Mouse (Mus musculus) erythroblast, embryonic 14.5 days (primary cell): ENCODE measurements around the gene Slc22a12.

Experiments
- GATA1 ChIP-seq: IDR thresholded peaks from 2 replicates; pipeline ENCODE4 v1.6.1; 2012; ENCODE audit warnings: low read length, inconsistent platforms, mixed read lengths
- TAL1 ChIP-seq: IDR thresholded peaks from 3 replicates; pipeline ENCODE4 v1.6.1; 2012; ENCODE audit warnings: low read length, inconsistent platforms, mixed read lengths

DNA sequence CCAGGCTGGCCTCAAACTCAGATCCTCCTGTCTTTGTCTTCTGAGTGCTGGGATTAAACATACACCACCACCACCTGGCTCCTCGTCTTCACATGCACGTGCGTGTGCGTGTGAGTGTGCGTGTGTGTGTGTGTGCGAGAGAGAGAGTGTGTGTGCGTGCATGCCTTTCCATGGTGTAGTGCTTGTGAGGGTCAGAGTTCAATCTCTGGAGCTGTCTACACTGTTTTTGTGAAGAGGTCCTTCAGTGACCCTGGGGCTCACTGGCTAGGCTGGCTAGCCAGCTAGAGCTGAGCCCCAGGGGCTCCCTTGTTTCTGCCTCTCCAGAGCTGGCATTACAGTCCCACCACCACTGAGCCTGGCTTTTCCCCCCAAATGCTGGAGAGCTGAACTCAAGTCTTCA, 1.3 kb downstream of the Slc22a12 start:
- no peak for TF ChIP-seq GATA1
- TF ChIP-seq TAL1, result no peak
